8 mouse cellular contexts compared by ENCODE assay signal in the genomic region with DNA sequence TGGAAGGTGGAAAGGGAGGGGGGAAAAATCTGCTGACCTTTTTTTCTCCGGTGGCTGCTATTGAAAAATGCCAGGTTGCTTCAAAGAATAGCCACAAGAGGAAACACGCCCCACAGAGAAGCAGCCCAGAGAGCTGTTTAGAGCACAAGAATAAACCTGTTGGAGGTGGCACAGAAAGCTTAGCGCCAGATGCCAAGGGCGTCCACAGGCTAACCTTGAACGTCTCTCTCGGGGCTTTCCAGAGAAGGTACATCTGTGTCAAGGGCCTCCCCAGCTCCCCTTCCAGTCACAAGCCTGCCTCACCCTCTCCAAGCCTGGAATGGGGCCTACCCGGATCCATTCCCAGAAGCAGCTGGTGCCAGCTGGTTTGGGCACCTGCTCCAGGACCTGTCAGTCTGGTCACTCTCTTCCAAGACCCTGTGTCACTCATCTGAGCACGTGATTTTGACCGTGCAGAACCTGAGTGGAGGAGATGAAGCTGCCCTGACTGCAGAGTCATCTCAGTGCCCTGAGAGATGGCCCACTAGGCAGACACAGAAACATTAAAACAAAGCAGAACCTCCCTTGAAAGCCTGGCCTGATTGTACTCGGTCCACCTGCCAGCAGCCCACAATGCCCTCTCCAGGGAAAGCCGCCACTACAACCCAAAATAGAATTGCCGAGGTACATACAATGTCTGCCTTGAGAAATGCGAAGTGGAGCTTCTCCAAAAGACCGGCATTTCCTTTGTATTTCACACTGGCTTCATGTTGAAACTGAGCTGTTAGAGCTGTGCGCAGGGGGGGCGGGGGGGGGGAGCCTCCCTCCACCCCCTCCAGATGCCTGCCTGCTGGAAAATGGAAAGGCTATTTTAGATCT. TPM values are rescaled to one million over a fixed set of nuclear protein-coding genes. Genes with fewer than 3 reads are reported as not detected.
DNase-seq lines count a peak whose midpoint lies in the region; ATAC-seq and TF ChIP-seq lines count a peak whose summit lies in the region.

No protein-coding gene starts in this region.

- no peak for DNase-seq in ES-E14 (ENCODE audit: low read depth, low spot score)
- peak; percentile 85 for DNase-seq in brain, adult 2 months (ENCODE audit: low read depth, low spot score)
- peak; percentile 68 for DNase-seq in forebrain, postnatal 0 days
- DNase-seq in heart, postnatal 4 days = peak; percentile 88
- DNase-seq in layer of hippocampus, adult 9-11 months = peak; percentile 74
- DNase-seq in lung, postnatal 10 days = peak; percentile 80
- DNase-seq in right cerebral cortex, adult 2 months (ENCODE audit: low spot score in 2 of 2) = peak; percentile 39 to 59

- peak overlapping the region; percentile 99 for H3K4me2 ChIP-seq in forebrain, postnatal 0 days (ENCODE audit: low read depth)

- H3K36me3 ChIP-seq in ES-E14 (ENCODE audit: control insufficient read depth, insufficient read depth, low read length, poor library complexity, severe bottlenecking) = peaks cover 12% of the 10 kb centered on the region
- H3K36me3 ChIP-seq in forebrain, postnatal 0 days (ENCODE audit: insufficient read depth) = peaks cover 4% of the 10 kb centered on the region; the same call in 1 of the 2 replicates

- WGBS in forebrain, postnatal 0 days = 4% methylated on average over 16 of the region's 16 CpGs

- H3K9ac ChIP-seq in ES-E14 (ENCODE audit: insufficient read depth, low read depth, low read length, poor library complexity, severe bottlenecking) = peak overlapping the region; percentile 4; the same call in 1 of the 2 replicates
- peak overlapping the region; percentile 92 for H3K9ac ChIP-seq in forebrain, postnatal 0 days

- in situ Hi-C loops in ES-E14 (cut with MboI; ENCODE audit: low sequenced_read_pairs in 2 of 2, unreplicated experiment in 2 of 2) = no loop called here

- ATAC-seq in forebrain, postnatal 0 days = no peak
- no peak for ATAC-seq in megakaryocyte progenitor cell, adult 5-6 weeks (replicated peaks; ENCODE audit: poor library complexity)

- H3K27ac ChIP-seq in ES-E14 (ENCODE audit: insufficient read depth, low read depth, low read length, poor library complexity, severe bottlenecking) = no peak overlapping the region
- peak overlapping the region; percentile 99 for H3K27ac ChIP-seq in forebrain, postnatal 0 days (ENCODE audit: low read depth, low read length)

- peaks cover 4 to 18% of the 10 kb centered on the region in 2 experiments; a peak in 2 of 4 replicates for H3K4me1 ChIP-seq in ES-E14 (ENCODE audit: control insufficient read depth in 2 of 2, insufficient read depth in 2 of 2, low read length in 2 of 2, poor library complexity in 1 of 2)
- H3K4me1 ChIP-seq in forebrain, postnatal 0 days (ENCODE audit: insufficient read depth) = peaks cover 23% of the 10 kb centered on the region

- TF ChIP-seq CTCF in forebrain, postnatal 0 days (IDR thresholded peaks at IDR 0.05; ENCODE audit: low read depth) = no peak

- H3K9me3 ChIP-seq in ES-E14 (ENCODE audit: control insufficient read depth, insufficient read depth, low read depth, low read length) = no peaks in the 10 kb centered on the region
- H3K9me3 ChIP-seq in forebrain, postnatal 0 days (ENCODE audit: low read length) = no peaks in the 10 kb centered on the region

- peak overlapping the region; percentile 77 to 85; a peak in 3 of 4 replicates for H3K4me3 ChIP-seq in ES-E14 (ENCODE audit: insufficient read depth in 1 of 2, low read depth in 1 of 2, low read length in 2 of 2, poor library complexity in 1 of 2, severe bottlenecking in 1 of 2)
- H3K4me3 ChIP-seq in forebrain, postnatal 0 days (ENCODE audit: low read depth, low read length) = peak overlapping the region; percentile 97

- H3K27me3 ChIP-seq in forebrain, postnatal 0 days (ENCODE audit: insufficient read depth, low read length) = no peaks in the 10 kb centered on the region

TF ChIP-seq in ES-E14, 5 proteins besides CTCF, POLR2A, EP300 and RAD21:
- TF ChIP-seq MAFK (IDR thresholded peaks at IDR 0.05; ENCODE audit: insufficient read depth, low read depth, low read length) = 0 out of 2 replicates have a peak, but pooled peaks have one; percentile 13
- no peak for TF ChIP-seq CHD2 (IDR thresholded peaks at IDR 0.05; ENCODE audit: low read depth, low read length)
TF ChIP-seq in ES-E14: peak in this region for 1.

RNA-seq across cellular contexts. Expression of a gene that starts 1.6 kb away (rescaled TPM):
- 21.9 and 25.7 TPM in 2 replicates for total RNA-seq in ES-E14 (2012; rRNA removed)
- 62.3 and 88.6 TPM in 2 replicates for total RNA-seq in forebrain, postnatal 0 days (2014; rRNA removed)
- 6.8 and 8.4 TPM in 2 replicates for polyA plus RNA-seq in forebrain, postnatal 0 days (2015; fragmentation: Nextera tagmentation; extraction: Ambion mirVana)
- total RNA-seq in heart, postnatal 4 days (2021) = 10 to 100 TPM; 98.2 to 100.0 TPM
- 109 and 114 TPM in 2 replicates for total RNA-seq in megakaryocyte progenitor cell, adult 5-6 weeks (2015)
- 95.7 and 110 TPM in 2 replicates for total RNA-seq in megakaryocyte progenitor cell, adult 5-6 weeks (2017)
